Mouse (Mus musculus) megakaryocyte, embryonic 14.5 days (primary cell): ENCODE results near the gene Ubl3. TPM values are rescaled to one million over a fixed set of nuclear protein-coding genes. Genes with fewer than 3 reads are reported as not detected.

Source experiments
- H3K27me3 ChIP-seq: replicated peaks from 2 replicates; pipeline ENCODE3; 2012; ENCODE audit warnings: inconsistent platforms
- H3K36me3 ChIP-seq: replicated peaks from 2 replicates; pipeline ENCODE3; 2012; ENCODE audit warnings: low read length, inconsistent platforms, mixed read lengths
- H3K4me1 ChIP-seq: 2 replicates; pipeline ENCODE4 v1.6.1; 2012; ENCODE audit warnings: inconsistent platforms
- H3K4me3 ChIP-seq: replicated peaks from 2 replicates; pipeline ENCODE3; 2012; ENCODE audit warnings: moderate library complexity, mild to moderate bottlenecking, inconsistent platforms
- H3K9me3 ChIP-seq: 2 replicates; pipeline ENCODE4 v1.6.1; 2012; ENCODE audit warnings: inconsistent platforms
- FLI1 ChIP-seq: IDR thresholded peaks from 2 replicates; pipeline ENCODE4 v1.6.1; 2012; ENCODE audit warnings: low read length, inconsistent platforms, mixed read lengths
- GATA1 ChIP-seq: IDR thresholded peaks from 3 replicates; pipeline ENCODE4 v1.6.1; 2012; ENCODE audit warnings: mixed read lengths, low read length, inconsistent platforms, borderline replicate concordance
- polyA plus RNA-seq: library from polyadenylated mRNA; stranded (reverse); fragments of >175 nt; gene quantifications from 2 replicates; pipeline ENCODE4 v1.2.3, GENCODE M21; 2012; ENCODE audit warnings: low replicate concordance; ENCODE audit not compliant: insufficient read depth

The Ubl3 gene
- polyA plus RNA-seq, 1 experiment: 9.4 TPM

DNA sequence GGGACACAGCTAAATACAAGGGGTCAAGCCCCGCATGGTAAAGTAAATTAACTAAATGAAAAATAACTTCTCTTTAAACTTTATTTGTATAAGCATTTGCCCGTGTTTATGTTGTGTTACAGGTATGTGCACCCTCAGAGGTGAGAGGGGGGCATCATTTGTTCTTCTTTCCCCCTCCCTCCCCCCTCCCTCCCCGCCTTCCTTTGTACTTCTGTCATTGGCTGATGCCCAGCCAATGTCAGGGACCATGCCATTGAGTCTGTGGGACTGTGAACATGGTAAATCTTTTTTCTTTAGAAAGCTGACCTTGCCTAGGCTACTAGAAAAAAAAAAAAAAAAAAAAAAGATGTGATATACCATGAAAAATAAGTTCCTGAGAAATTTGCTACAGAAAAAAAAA, 62.2 kb downstream of the Ubl3 start:
- TF ChIP-seq GATA1: no peak
- TF ChIP-seq FLI1: no peak
- H3K4me3 ChIP-seq: no peak overlapping the region
- H3K9me3 ChIP-seq: peaks cover 26% of the 10 kb centered on the region
- H3K4me1 ChIP-seq: peaks cover 4% of the 10 kb centered on the region; the same call in 1 of the 2 replicates
- no peaks in the 10 kb centered on the region for H3K36me3 ChIP-seq
- no peaks in the 10 kb centered on the region for H3K27me3 ChIP-seq

DNA sequence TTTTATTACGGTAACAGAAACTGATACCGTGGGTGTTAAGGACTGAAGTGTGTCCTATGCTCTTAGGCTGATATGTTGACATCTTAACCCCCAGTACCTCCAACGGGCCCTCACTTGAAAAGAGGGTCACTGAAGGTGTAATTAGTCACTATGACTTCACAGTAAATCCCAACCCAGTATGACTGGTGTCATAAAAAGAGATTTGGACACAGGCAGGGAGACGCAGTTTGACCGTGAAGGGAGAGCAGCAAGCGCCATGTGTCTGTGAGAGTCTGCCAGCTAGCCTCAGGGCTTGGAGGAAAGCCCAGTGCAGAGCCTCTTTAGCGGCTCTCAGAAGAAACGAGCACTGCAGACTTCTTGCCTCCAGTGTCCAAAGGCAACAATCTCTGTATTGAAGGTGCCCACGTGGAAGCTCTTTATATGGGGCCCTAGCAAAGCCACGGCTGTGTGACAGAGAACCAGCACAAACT, 62.8 kb downstream of the Ubl3 start:
- H3K27me3 ChIP-seq: no peaks in the 10 kb centered on the region
- H3K36me3 ChIP-seq: no peaks in the 10 kb centered on the region
- H3K4me3 ChIP-seq: no peak overlapping the region
- H3K9me3 ChIP-seq: peaks cover 26% of the 10 kb centered on the region
- TF ChIP-seq FLI1 (no peak), GATA1 (no peak)
- H3K4me1 ChIP-seq: peaks cover 4% of the 10 kb centered on the region; the same call in 1 of the 2 replicates

DNA sequence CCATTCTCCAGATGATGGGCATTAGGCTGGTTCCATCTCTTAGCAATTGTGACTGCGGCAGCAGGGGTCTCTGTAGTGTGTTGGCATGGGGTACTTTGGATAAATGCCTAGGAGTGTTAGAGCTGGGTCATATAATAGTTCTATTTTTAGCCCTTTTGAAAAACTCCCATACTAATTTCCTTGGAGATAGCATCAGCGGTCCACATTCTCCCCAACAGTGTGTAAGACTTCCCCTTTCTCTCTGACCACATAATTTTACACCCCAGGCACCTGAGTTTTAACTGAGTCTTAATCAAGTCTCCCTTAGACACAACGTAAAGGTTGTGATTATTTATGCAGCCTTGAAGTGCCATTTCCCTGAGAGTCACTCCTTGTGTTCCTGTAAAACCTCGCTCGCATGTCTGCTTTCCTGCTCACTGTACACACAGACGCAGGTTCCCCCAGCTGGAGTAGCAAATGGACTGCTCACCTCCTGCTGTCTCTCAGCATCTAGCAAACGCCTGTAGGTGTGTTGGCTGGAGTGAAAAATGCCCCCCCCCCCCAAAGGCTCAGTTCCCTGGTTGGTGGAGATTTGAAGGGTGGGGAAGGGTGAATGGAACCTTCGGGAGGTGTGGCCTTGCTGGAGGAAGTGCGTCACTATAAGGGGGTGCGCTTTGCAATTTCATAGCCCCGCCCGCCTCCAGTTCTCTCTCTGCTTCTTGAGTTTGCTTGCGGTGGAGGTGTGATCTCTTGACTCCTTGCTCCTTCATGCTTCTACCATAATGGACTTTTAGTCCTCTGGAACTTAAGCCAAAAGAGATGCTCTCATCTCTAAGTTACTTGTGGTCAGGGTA, 63.5 kb downstream of the Ubl3 start:
- H3K4me1 ChIP-seq: peaks cover 4% of the 10 kb centered on the region; the same call in 1 of the 2 replicates
- H3K4me3 ChIP-seq: peak overlapping the region; percentile 10
- H3K27me3 ChIP-seq: no peaks in the 10 kb centered on the region
- TF ChIP-seq GATA1: no peak
- TF ChIP-seq FLI1: no peak
- no peaks in the 10 kb centered on the region for H3K36me3 ChIP-seq
- peaks cover 24% of the 10 kb centered on the region for H3K9me3 ChIP-seq

DNA sequence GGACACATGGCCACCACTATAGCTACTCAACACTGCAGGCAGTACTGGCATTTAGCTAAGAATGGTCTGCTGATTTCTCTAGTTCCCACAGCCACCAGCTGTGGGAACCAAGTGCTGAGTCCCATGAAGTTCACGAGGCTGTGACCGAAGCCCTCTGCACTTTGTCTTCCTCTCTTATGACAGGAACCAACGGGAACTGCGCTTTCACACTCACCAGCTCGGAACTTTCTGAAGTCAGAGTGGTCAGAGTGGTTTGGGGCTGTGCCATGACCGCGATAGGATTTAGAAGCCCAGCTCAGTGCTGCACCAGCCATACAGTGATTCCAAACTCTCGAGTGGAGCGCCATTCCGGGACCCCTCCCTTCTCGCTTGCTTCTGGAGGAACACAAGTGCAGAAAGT, 66.4 kb downstream of the Ubl3 start:
- TF ChIP-seq GATA1 (no peak), FLI1 (no peak)
- peaks cover 8% of the 10 kb centered on the region; the same call in 1 of the 2 replicates for H3K9me3 ChIP-seq
- peaks cover 4% of the 10 kb centered on the region; the same call in 1 of the 2 replicates for H3K4me1 ChIP-seq
- no peaks in the 10 kb centered on the region for H3K36me3 ChIP-seq
- no peak overlapping the region for H3K4me3 ChIP-seq
- H3K27me3 ChIP-seq: peaks cover 2% of the 10 kb centered on the region

DNA sequence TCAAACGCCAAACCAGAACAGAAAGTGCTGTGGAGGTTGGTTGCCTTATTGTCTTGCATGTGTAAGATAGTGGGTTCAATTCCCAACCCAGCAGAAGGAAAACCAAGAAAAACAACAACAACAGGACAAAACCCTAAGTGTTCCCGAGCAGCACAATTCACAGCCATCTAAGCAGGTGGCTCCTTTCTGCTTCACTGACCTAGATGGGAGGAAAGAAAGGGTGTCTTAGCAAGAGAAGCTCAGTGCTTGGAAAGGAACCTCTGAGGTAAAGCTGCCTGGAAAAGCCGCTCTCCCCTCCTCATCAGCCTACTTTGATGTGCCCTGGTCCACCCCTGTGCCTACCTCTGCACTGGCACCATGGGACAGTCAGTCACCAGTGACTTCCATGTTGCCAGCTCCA, 70.8 kb downstream of the Ubl3 start:
- no peaks in the 10 kb centered on the region for H3K36me3 ChIP-seq
- H3K9me3 ChIP-seq: peaks cover 6% of the 10 kb centered on the region; the same call in 1 of the 2 replicates
- peaks cover 2% of the 10 kb centered on the region for H3K27me3 ChIP-seq
- TF ChIP-seq GATA1 (no peak), FLI1 (no peak)
- no peaks in the 10 kb centered on the region for H3K4me1 ChIP-seq
- H3K4me3 ChIP-seq: no peak overlapping the region

DNA sequence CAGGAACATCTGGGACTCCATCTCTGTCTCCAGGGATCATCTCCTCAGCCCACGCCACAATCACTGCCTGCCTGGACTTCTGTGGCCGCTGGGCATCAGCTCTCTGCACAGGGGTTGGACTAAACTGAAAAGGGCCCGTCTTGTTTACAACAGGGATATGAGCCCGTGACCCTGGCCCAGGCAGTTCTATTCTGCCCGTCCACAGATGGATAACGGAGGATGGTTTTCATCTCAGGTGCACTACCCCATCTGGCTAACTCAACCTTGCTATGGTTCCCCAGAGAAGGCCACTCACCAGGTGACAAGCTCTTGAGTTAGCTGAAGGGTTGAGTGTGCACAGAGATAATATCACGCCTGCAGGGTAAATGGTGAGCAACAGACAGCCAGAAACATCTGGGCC, 78.2 kb downstream of the Ubl3 start:
- Histone ChIP-seq H3K9me3 (peaks cover 26% of the 10 kb centered on the region), H3K27me3 (peaks cover 3% of the 10 kb centered on the region), H3K4me1 (no peaks in the 10 kb centered on the region), H3K36me3 (no peaks in the 10 kb centered on the region), H3K4me3 (no peak overlapping the region)
- TF ChIP-seq FLI1 (no peak), GATA1 (no peak)

DNA sequence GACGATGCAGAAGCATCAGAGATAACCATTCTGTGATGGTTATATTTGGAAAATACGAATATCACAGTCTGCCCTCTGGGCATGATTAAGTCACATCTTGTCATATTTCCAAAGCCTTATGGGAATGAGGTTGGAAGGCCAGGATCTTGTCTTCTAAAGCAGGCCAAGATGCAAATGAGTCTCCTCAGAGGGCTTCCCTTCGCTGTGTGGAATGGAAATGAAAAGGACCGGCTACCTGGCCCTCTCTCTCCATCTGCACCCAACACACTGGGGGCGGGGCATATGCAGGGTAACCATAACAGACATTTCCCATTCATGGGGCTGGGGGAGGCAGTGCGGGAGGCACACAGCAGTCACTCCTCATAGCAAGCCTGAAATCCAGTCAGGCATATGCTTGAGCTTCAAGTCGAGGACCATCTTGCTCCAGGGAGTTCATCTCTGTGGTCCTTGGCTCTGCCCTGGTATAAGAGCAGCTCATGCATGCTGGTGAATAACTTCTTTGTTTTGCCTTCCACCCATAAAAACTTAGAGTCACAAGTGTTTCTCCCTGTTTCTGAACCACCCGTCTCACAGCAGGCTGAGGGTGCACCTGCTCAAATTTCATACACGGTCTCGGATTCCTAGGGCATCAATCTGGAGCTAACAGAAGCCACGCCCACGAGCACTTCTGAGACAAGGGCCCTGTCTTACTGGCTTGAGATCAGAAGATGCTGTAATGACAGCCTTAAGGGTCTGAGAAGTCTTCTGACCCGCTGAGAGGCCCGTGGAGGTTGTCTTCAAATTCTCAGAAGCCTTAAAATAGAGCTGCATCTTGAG, 83.8 kb downstream of the Ubl3 start:
- H3K4me3 ChIP-seq: no peak overlapping the region
- H3K36me3 ChIP-seq: no peaks in the 10 kb centered on the region
- peaks cover 25% of the 10 kb centered on the region for H3K9me3 ChIP-seq
- no peak for TF ChIP-seq FLI1
- TF ChIP-seq GATA1: no peak
- no peaks in the 10 kb centered on the region for H3K27me3 ChIP-seq
- H3K4me1 ChIP-seq: no peaks in the 10 kb centered on the region

DNA sequence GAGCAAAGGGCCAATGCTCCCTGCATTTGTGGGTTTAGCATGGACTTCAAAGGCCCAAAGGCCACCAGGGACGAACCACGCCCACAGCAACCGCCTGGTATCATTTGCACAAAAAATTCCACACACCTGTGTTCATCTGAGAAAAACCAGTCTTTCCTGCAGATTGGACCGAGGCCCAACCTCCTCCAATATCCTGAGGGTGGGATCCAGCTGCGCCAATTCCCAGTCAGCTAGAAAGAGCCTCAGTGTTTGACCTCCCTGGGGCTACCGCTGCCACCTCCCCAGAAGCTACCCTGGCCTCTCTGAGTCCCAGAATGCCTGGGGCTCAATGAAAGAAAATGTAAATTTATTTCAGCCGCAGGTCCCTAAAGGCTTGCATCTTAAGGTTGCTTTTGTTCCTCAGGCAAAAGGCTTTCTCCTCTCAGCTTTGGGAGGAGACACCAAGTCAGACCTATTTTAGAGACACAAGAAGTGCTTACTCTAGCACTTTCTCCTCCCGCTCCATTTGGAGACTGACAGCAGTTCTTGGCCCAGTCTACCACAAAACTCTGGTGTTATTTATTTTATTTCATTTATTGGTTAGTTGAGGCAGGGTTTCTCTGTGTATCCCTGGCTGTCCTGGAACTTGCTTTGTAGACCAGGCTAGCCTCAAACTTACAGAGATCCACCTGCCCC, 85.5 kb downstream of the Ubl3 start:
- Histone ChIP-seq H3K9me3 (peaks cover 14% of the 10 kb centered on the region), H3K36me3 (no peaks in the 10 kb centered on the region), H3K4me3 (no peak overlapping the region), H3K4me1 (no peaks in the 10 kb centered on the region), H3K27me3 (no peaks in the 10 kb centered on the region)
- no peak for TF ChIP-seq FLI1
- no peak for TF ChIP-seq GATA1

DNA sequence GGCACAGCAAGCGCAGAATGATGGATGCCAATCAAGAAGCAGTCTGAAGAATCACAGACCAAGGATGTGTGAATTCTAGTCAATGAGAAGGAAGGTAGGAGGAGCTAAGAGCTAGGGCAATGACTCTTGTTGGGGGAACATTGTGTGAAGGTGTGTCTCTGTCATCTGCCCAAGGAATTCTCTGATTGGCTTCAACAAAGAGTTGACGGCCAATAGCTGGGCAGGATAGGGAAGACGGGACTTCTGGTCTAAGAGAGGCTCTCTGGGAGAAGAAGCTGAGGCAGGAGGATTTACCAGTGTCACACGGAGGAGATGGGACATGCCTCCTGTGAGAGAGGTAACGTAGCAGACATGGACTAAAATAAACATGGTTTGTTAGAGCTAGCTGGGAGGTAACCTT, 86.5 kb downstream of the Ubl3 start:
- no peak overlapping the region for H3K4me3 ChIP-seq
- H3K27me3 ChIP-seq: no peaks in the 10 kb centered on the region
- no peaks in the 10 kb centered on the region for H3K36me3 ChIP-seq
- no peaks in the 10 kb centered on the region for H3K4me1 ChIP-seq
- H3K9me3 ChIP-seq: peaks cover 17% of the 10 kb centered on the region
- TF ChIP-seq GATA1: no peak
- TF ChIP-seq FLI1: no peak
